Mouse (Mus musculus): ENCODE data around the gene Baz2a. TPM values are rescaled to one million over a fixed set of nuclear protein-coding genes. Genes with fewer than 3 reads are reported as not detected.

The Baz2a gene
- polyA plus RNA-seq, 1 experiment from 2014 or later, result 9.0 TPM

GRCm38 (mm10) chr10:128094340-128094968, 3.1 kb downstream of the Baz2a start:
- Histone ChIP-seq H3K27me3 (no peaks in the 10 kb centered on the region), H3K4me2 (replicated peaks) (peak overlapping the region; percentile 91), H3K4me3 (peak overlapping the region; percentile 22), H3K4me1 (peaks cover 50% of the 10 kb centered on the region), H3K27ac (peak overlapping the region; percentile 58; the same call in 1 of the 2 replicates), H3K36me3 (peaks cover 12% of the 10 kb centered on the region), H3K9me3 (no peaks in the 10 kb centered on the region), H3K9ac (no peak overlapping the region)
- ATAC-seq (ENCODE audit: insufficient number of reproducible peaks, insufficient read depth, low FRiP score, low TSS enrichment), result peak; percentile 38; the same call in 1 of the 2 replicates
- 11% methylated on average over 19 of the region's 19 CpGs for WGBS

GRCm38 (mm10) chr10:128095003-128095636, 3.7 kb downstream of the Baz2a start:
- Histone ChIP-seq H3K36me3 (peaks cover 6% of the 10 kb centered on the region), H3K9me3 (no peaks in the 10 kb centered on the region), H3K9ac (no peak overlapping the region), H3K4me1 (peaks cover 50% of the 10 kb centered on the region), H3K4me3 (no peak overlapping the region), H3K27me3 (no peaks in the 10 kb centered on the region), H3K27ac (no peak overlapping the region), H3K4me2 (replicated peaks) (peak overlapping the region; percentile 91)
- no peak for ATAC-seq (ENCODE audit: insufficient number of reproducible peaks, insufficient read depth, low FRiP score, low TSS enrichment)
- WGBS, result 26% methylated on average over 9 of the region's 9 CpGs

- H3K4me2 ChIP-seq (replicated peaks), result peak overlapping the region; percentile 85; the same call in 1 of the 2 replicates
- H3K4me3 ChIP-seq, result peak overlapping the region; percentile 100; the same call in 1 of the 2 replicates
- H3K9me3 ChIP-seq, result no peaks in the 10 kb centered on the region
- H3K27ac ChIP-seq, result no peak overlapping the region
- ATAC-seq (ENCODE audit: insufficient number of reproducible peaks, insufficient read depth, low FRiP score, low TSS enrichment), result no peak
- H3K36me3 ChIP-seq, result 0 out of 2 replicates have a peak, but pooled peaks cover 4% of the 10 kb centered on the region
- H3K27me3 ChIP-seq, result no peaks in the 10 kb centered on the region
- H3K9ac ChIP-seq, result no peak overlapping the region
- peaks cover 44% of the 10 kb centered on the region for H3K4me1 ChIP-seq
- WGBS, result 17% methylated on average over 4 of the region's 4 CpGs
Measured at GRCm38 (mm10) chr10:128096313-128096692, 4.9 kb downstream of the Baz2a start.

GRCm38 (mm10) chr10:128096693-128097586, 5.6 kb downstream of the Baz2a start:
- ATAC-seq (ENCODE audit: insufficient number of reproducible peaks, insufficient read depth, low FRiP score, low TSS enrichment), result peak; percentile 74
- Histone ChIP-seq H3K9ac (peak overlapping the region; percentile 90), H3K4me2 (replicated peaks) (peak overlapping the region; percentile 85), H3K9me3 (no peaks in the 10 kb centered on the region), H3K27ac (peak overlapping the region; percentile 80), H3K4me3 (peak overlapping the region; percentile 100), H3K27me3 (no peaks in the 10 kb centered on the region), H3K4me1 (peaks cover 38% of the 10 kb centered on the region), H3K36me3 (peaks cover 4% of the 10 kb centered on the region; the same call in 1 of the 2 replicates)
- under 1% methylated on average over 85 of the region's 86 CpGs for WGBS

GRCm38 (mm10) chr10:128097587-128097971, 6.2 kb downstream of the Baz2a start:
- no peaks in the 10 kb centered on the region for H3K27me3 ChIP-seq
- peaks cover 4% of the 10 kb centered on the region; the same call in 1 of the 2 replicates for H3K36me3 ChIP-seq
- H3K27ac ChIP-seq, result peak overlapping the region; percentile 80
- no peak for ATAC-seq (ENCODE audit: insufficient number of reproducible peaks, insufficient read depth, low FRiP score, low TSS enrichment)
- peaks cover 34% of the 10 kb centered on the region for H3K4me1 ChIP-seq
- H3K9ac ChIP-seq, result peak overlapping the region; percentile 90
- H3K4me3 ChIP-seq, result peak overlapping the region; percentile 100
- no peaks in the 10 kb centered on the region for H3K9me3 ChIP-seq
- WGBS, result 0% methylated on average over 13 of the region's 13 CpGs
- peak overlapping the region; percentile 85 for H3K4me2 ChIP-seq (replicated peaks)

GRCm38 (mm10) chr10:128110103-128110761, 18.9 kb downstream of the Baz2a start:
- Histone ChIP-seq H3K9ac (no peak overlapping the region), H3K4me3 (no peak overlapping the region), H3K9me3 (no peaks in the 10 kb centered on the region), H3K4me1 (no peaks in the 10 kb centered on the region), H3K4me2 (replicated peaks) (no peak overlapping the region), H3K27ac (no peak overlapping the region), H3K27me3 (no peaks in the 10 kb centered on the region), H3K36me3 (peaks cover 55% of the 10 kb centered on the region)
- WGBS, result 89% methylated on average over 4 of the region's 4 CpGs
- ATAC-seq (ENCODE audit: insufficient number of reproducible peaks, insufficient read depth, low FRiP score, low TSS enrichment), result no peak

- no peak overlapping the region for H3K4me2 ChIP-seq (replicated peaks)
- H3K9ac ChIP-seq, result no peak overlapping the region
- H3K4me3 ChIP-seq, result no peak overlapping the region
- H3K4me1 ChIP-seq, result no peaks in the 10 kb centered on the region
- no peak overlapping the region for H3K27ac ChIP-seq
- peaks cover 65% of the 10 kb centered on the region for H3K36me3 ChIP-seq
- no peak for ATAC-seq (ENCODE audit: insufficient number of reproducible peaks, insufficient read depth, low FRiP score, low TSS enrichment)
- H3K27me3 ChIP-seq, result no peaks in the 10 kb centered on the region
- no peaks in the 10 kb centered on the region for H3K9me3 ChIP-seq
Measured at GRCm38 (mm10) chr10:128111227-128111626, 19.9 kb downstream of the Baz2a start.

- WGBS, result 95% methylated on average over 7 of the region's 7 CpGs
- H3K36me3 ChIP-seq, result peaks cover 93% of the 10 kb centered on the region
Measured at GRCm38 (mm10) chr10:128123833-128124232, 32.5 kb downstream of the Baz2a start.

GRCm38 (mm10) chr10:128124831-128125230, 33.5 kb downstream of the Baz2a start:
- Histone ChIP-seq H3K9me3 (no peaks in the 10 kb centered on the region), H3K27ac (no peak overlapping the region), H3K4me2 (replicated peaks) (no peak overlapping the region), H3K27me3 (no peaks in the 10 kb centered on the region), H3K9ac (no peak overlapping the region), H3K36me3 (peaks cover 90% of the 10 kb centered on the region), H3K4me3 (no peak overlapping the region), H3K4me1 (no peaks in the 10 kb centered on the region)
- WGBS, result 93% methylated on average over 9 of the region's 9 CpGs
- no peak for ATAC-seq (ENCODE audit: insufficient number of reproducible peaks, insufficient read depth, low FRiP score, low TSS enrichment)

More at GRCm38 (mm10) chr10:128123833-128124232, 32.5 kb downstream of the Baz2a start:
- Histone ChIP-seq H3K27me3 (no peaks in the 10 kb centered on the region), H3K4me3 (no peak overlapping the region), H3K4me2 (replicated peaks) (no peak overlapping the region), H3K9me3 (no peaks in the 10 kb centered on the region), H3K9ac (no peak overlapping the region), H3K4me1 (no peaks in the 10 kb centered on the region), H3K27ac (no peak overlapping the region)
- ATAC-seq (ENCODE audit: insufficient number of reproducible peaks, insufficient read depth, low FRiP score, low TSS enrichment), result no peak

GRCm38 (mm10) chr10:128125951-128126350, 34.6 kb downstream of the Baz2a start:
- Histone ChIP-seq H3K27me3 (no peaks in the 10 kb centered on the region), H3K27ac (no peak overlapping the region), H3K4me2 (replicated peaks) (no peak overlapping the region), H3K36me3 (peaks cover 91% of the 10 kb centered on the region), H3K9me3 (no peaks in the 10 kb centered on the region), H3K9ac (no peak overlapping the region), H3K4me1 (no peaks in the 10 kb centered on the region), H3K4me3 (no peak overlapping the region)
- WGBS, result 92% methylated on average over 14 of the region's 14 CpGs
- no peak for ATAC-seq (ENCODE audit: insufficient number of reproducible peaks, insufficient read depth, low FRiP score, low TSS enrichment)

- H3K4me1 ChIP-seq, result no peaks in the 10 kb centered on the region
- no peaks in the 10 kb centered on the region for H3K9me3 ChIP-seq
- ATAC-seq (ENCODE audit: insufficient number of reproducible peaks, insufficient read depth, low FRiP score, low TSS enrichment), result no peak
- no peak overlapping the region for H3K4me3 ChIP-seq
- H3K9ac ChIP-seq, result no peak overlapping the region
- H3K27ac ChIP-seq, result no peak overlapping the region
- 83% methylated on average over 5 of the region's 5 CpGs for WGBS
- peaks cover 91% of the 10 kb centered on the region for H3K36me3 ChIP-seq
- no peaks in the 10 kb centered on the region for H3K27me3 ChIP-seq
- H3K4me2 ChIP-seq (replicated peaks), result no peak overlapping the region
Measured at GRCm38 (mm10) chr10:128127497-128127896, 36.1 kb downstream of the Baz2a start.
